Mouse (Mus musculus) MEL (cell line): ENCODE results near the gene Pnpla3. TPM values are rescaled to one million over a fixed set of nuclear protein-coding genes. Genes with fewer than 3 reads are reported as not detected.

Source experiments
- DNase-seq: peaks from one replicate; pipeline ENCODE4 v3.0.0; 2011; ENCODE audit warnings: low read depth, low spot score
- H3K27ac ChIP-seq: 2 replicates; pipeline ENCODE4 v1.5.1; 2012; ENCODE audit warnings: low read depth, mild to moderate bottlenecking, control low read depth, low read length, moderate library complexity; ENCODE audit not compliant: control insufficient read depth
- H3K27me3 ChIP-seq, 2 experiments: fragments of 150-350 bp in 1 of 2; sonication (generic) in 1 of 2; 2 replicates each; pipeline ENCODE4 v1.6.1; 2012; ENCODE audit warnings: low read length in 2 of 2, mild to moderate bottlenecking in 2 of 2, improper control_type of control experiment in 1 of 2, moderate library complexity in 1 of 2; ENCODE audit not compliant: insufficient read depth in 2 of 2, control insufficient read depth in 1 of 2
- H3K36me3 ChIP-seq, 2 experiments: 2 replicates each; pipeline ENCODE4 v1.6.1; 2012 to 2014; ENCODE audit warnings: low read length in 2 of 2, improper control_type of control experiment in 1 of 2, inconsistent platforms in 1 of 2, mild to moderate bottlenecking in 1 of 2; ENCODE audit not compliant: insufficient read depth in 2 of 2, control insufficient read depth in 1 of 2
- H3K4me1 ChIP-seq, 2 experiments: fragments of 150-350 bp in 1 of 2; sonication (generic) in 1 of 2; 2 replicates each; pipeline ENCODE4 v1.6.1; 2012; ENCODE audit warnings: low read length in 2 of 2, improper control_type of control experiment in 1 of 2, mild to moderate bottlenecking in 1 of 2; ENCODE audit not compliant: insufficient read depth in 2 of 2, control insufficient read depth in 1 of 2
- H3K4me3 ChIP-seq, 2 experiments: fragments of 150-350 bp in 1 of 2; sonication (generic) in 1 of 2; 2 replicates each; pipeline ENCODE4 v1.5.1; 2012; ENCODE audit warnings: low read depth in 2 of 2, low read length in 2 of 2, mild to moderate bottlenecking in 2 of 2, moderate library complexity in 2 of 2, control low read depth in 1 of 2, improper control_type of control experiment in 1 of 2; ENCODE audit not compliant: control insufficient read depth in 1 of 2, insufficient read depth in 1 of 2
- H3K79me2 ChIP-seq: 2 replicates; pipeline ENCODE4 v1.6.1; 2012; ENCODE audit warnings: mild to moderate bottlenecking, low read length, moderate library complexity; ENCODE audit not compliant: control insufficient read depth, poor library complexity, insufficient read depth
- H3K9ac ChIP-seq: 2 replicates; pipeline ENCODE4 v1.6.1; 2012; ENCODE audit warnings: low read depth, mild to moderate bottlenecking, control low read depth, low read length, moderate library complexity; ENCODE audit not compliant: control insufficient read depth, poor library complexity, severe bottlenecking
- H3K9me3 ChIP-seq: fragments of 150-350 bp; sonication (generic); replicated peaks from 2 replicates; pipeline ENCODE4 v1.6.1; 2012; ENCODE audit warnings: mild to moderate bottlenecking, low read length, improper control_type of control experiment, moderate library complexity; ENCODE audit not compliant: insufficient read depth
- BHLHE40 ChIP-seq: IDR thresholded peaks from 2 replicates; pipeline ENCODE4 v1.6.1; 2012; ENCODE audit warnings: low read depth, mild to moderate bottlenecking, inconsistent platforms, low read length, improper control_type of control experiment, borderline replicate concordance
- CHD1 ChIP-seq: IDR thresholded peaks from 2 replicates; pipeline ENCODE4 v1.6.1; 2012; ENCODE audit warnings: low read depth, mild to moderate bottlenecking, inconsistent platforms, low read length, improper control_type of control experiment
- CTCF ChIP-seq, 3 experiments: IDR thresholded peaks in 2 of 3; conservative IDR thresholded peaks in 1 of 3; 2 replicates each; pipeline ENCODE4 v1.5.1; 2011 to 2012; ENCODE audit warnings: low read length in 3 of 3, low read depth in 2 of 3, mild to moderate bottlenecking in 2 of 3, improper control_type of control experiment in 1 of 3, inconsistent platforms in 1 of 3, mixed read lengths in 1 of 3, moderate library complexity in 1 of 3; ENCODE audit not compliant: control insufficient read depth in 1 of 3, insufficient read depth in 1 of 3, poor library complexity in 1 of 3, severe bottlenecking in 1 of 3
- GABPA ChIP-seq: IDR thresholded peaks from 2 replicates; pipeline ENCODE4 v1.6.1; 2012; ENCODE audit warnings: low read depth, mild to moderate bottlenecking, inconsistent platforms, low read length, improper control_type of control experiment, moderate library complexity
- GATA1 ChIP-seq: IDR thresholded peaks from 2 replicates; pipeline ENCODE4 v1.6.1; 2011; ENCODE audit warnings: low read depth, low read length, improper control_type of control experiment
- HCFC1 ChIP-seq: IDR thresholded peaks from 2 replicates; pipeline ENCODE4 v1.6.1; 2012; ENCODE audit warnings: low read depth, mild to moderate bottlenecking, inconsistent platforms, low read length, improper control_type of control experiment, moderate library complexity
- JUND ChIP-seq: IDR thresholded peaks from 2 replicates; pipeline ENCODE4 v1.6.1; 2011; ENCODE audit warnings: low read depth, mild to moderate bottlenecking, improper control_type of control experiment, low read length
- KAT2A ChIP-seq: conservative IDR thresholded peaks from 2 replicates; pipeline ENCODE4 v1.6.1; 2012; ENCODE audit warnings: low read depth, low read length, improper control_type of control experiment, inconsistent platforms
- MAX ChIP-seq: IDR thresholded peaks from 2 replicates; pipeline ENCODE4 v1.6.1; 2011; ENCODE audit warnings: low read length, improper control_type of control experiment
- MXI1 ChIP-seq: IDR thresholded peaks from 2 replicates; pipeline ENCODE4 v1.6.1; 2011; ENCODE audit warnings: mild to moderate bottlenecking, low read depth, low read length, improper control_type of control experiment
- MYC ChIP-seq: IDR thresholded peaks from 2 replicates; pipeline ENCODE4 v1.6.1; 2011; ENCODE audit warnings: low read depth, mild to moderate bottlenecking, low read length, improper control_type of control experiment, moderate library complexity
- NELFE ChIP-seq: IDR thresholded peaks from 2 replicates; pipeline ENCODE4 v1.6.1; 2011; ENCODE audit warnings: low read depth, low read length, improper control_type of control experiment
- POLR2A ChIP-seq, 2 experiments: IDR thresholded peaks; 2 replicates each; pipeline ENCODE4 v1.6.1; 2011 to 2012; ENCODE audit warnings: low read length in 2 of 2, mild to moderate bottlenecking in 2 of 2, control low read depth in 1 of 2, improper control_type of control experiment in 1 of 2, low read depth in 1 of 2, moderate library complexity in 1 of 2; ENCODE audit not compliant: control insufficient read depth in 1 of 2, insufficient read depth in 1 of 2, poor library complexity in 1 of 2
- RCOR1 ChIP-seq: IDR thresholded peaks from 2 replicates; pipeline ENCODE4 v1.6.1; 2012; ENCODE audit warnings: low read depth, mild to moderate bottlenecking, inconsistent platforms, low read length, improper control_type of control experiment
- SIN3A ChIP-seq: IDR thresholded peaks from 2 replicates; pipeline ENCODE4 v1.6.1; 2012; ENCODE audit warnings: low read length, improper control_type of control experiment, inconsistent platforms
- SMC3 ChIP-seq: IDR thresholded peaks from 2 replicates; pipeline ENCODE4 v1.6.1; 2011; ENCODE audit warnings: low read depth, low read length, improper control_type of control experiment
- TBP ChIP-seq: IDR thresholded peaks from 2 replicates; pipeline ENCODE4 v1.8.0; 2011; ENCODE audit warnings: low read depth, low read length, improper control_type of control experiment
- UBTF ChIP-seq: IDR thresholded peaks from 2 replicates; pipeline ENCODE4 v1.6.1; 2012; ENCODE audit warnings: low read depth, mild to moderate bottlenecking, inconsistent platforms, low read length, improper control_type of control experiment, moderate library complexity, borderline replicate concordance; ENCODE audit not compliant: insufficient read depth
- USF1 ChIP-seq: IDR thresholded peaks from 2 replicates; pipeline ENCODE4 v1.6.1; 2014; ENCODE audit warnings: low read depth, mild to moderate bottlenecking, inconsistent platforms, low read length, improper control_type of control experiment, moderate library complexity
- ZC3H11A ChIP-seq: IDR thresholded peaks from 2 replicates; pipeline ENCODE4 v1.6.1; 2012; ENCODE audit warnings: low read depth, mild to moderate bottlenecking, inconsistent platforms, low read length, improper control_type of control experiment
- polyA plus RNA-seq, 2 experiments: library from polyadenylated mRNA; stranded (reverse) in 1 of 2; unstranded in 1 of 2; fragments of >175 nt in 1 of 2; fragments of >200 nt in 1 of 2; gene quantifications; 2 replicates each; pipeline versions ENCODE4 v1.2.1 to v1.2.4; 2012; ENCODE audit warnings: low replicate concordance in 2 of 2, low read depth in 1 of 2; ENCODE audit not compliant: insufficient read length in 2 of 2, insufficient read depth in 1 of 2, missing spikeins in 1 of 2
- total RNA-seq: library from RNA; depleted of rRNA; stranded (reverse); fragments of 300-350 nt; gene quantifications from 2 replicates; pipeline ENCODE4 v1.2.3, GENCODE M21; 2012

Gene Pnpla3
- total and polyA plus RNA-seq, 3 experiments = not detected

GRCm38 (mm10) chr15:84231721-84232561 is 64.3 kb downstream of the Pnpla3 start, which contains the start of gene Parvb:
TSS of gene Parvb (plus strand) at chr15:84232043.
- DNase-seq = peak; percentile 65
- TF ChIP-seq RCOR1 (no peak), MXI1 (peak; percentile 39), UBTF (no peak), CTCF (IDR thresholded peaks at IDR 0.05 in 2 of 3, conservative IDR thresholded peaks at IDR 0.05 in 1 of 3; ENCODE audit: control insufficient read depth in 1 of 3, insufficient read depth in 1 of 3, low read depth in 2 of 3, low read length in 3 of 3, poor library complexity in 1 of 3, severe bottlenecking in 1 of 3) (no peak), GABPA (no peak), ZC3H11A (no peak), POLR2A (IDR thresholded peaks at IDR 0.05; ENCODE audit: control insufficient read depth in 1 of 2, insufficient read depth in 1 of 2, low read depth in 1 of 2, low read length in 2 of 2, poor library complexity in 1 of 2) (peak; percentile 10 to 40; a peak in 1 of 4 replicates), MYC (no peak), JUND (no peak), MAX (no peak), SMC3 (no peak), SIN3A (0 out of 2 replicates have a peak, but pooled peaks have one; percentile 22)
- peak within 1 kb of the TSS; percentile 92 for H3K27ac ChIP-seq
- peak within 1 kb of the TSS; percentile 67 to 89 for H3K4me3 ChIP-seq
- peaks cover 20% of the 10 kb centered on the region for H3K79me2 ChIP-seq
- H3K9me3 ChIP-seq = no peaks in the 10 kb centered on the region
- H3K27me3 ChIP-seq = no peaks in the 10 kb centered on the region
- H3K36me3 ChIP-seq = peaks cover 0 to 11% of the 10 kb centered on the region in 2 experiments; a peak in 2 of 4 replicates
- peak within 1 kb of the TSS; percentile 74 for H3K9ac ChIP-seq
- peaks cover 0 to 21% of the 10 kb centered on the region in 2 experiments; a peak in 2 of 4 replicates for H3K4me1 ChIP-seq

- H3K4me1 ChIP-seq = peaks cover 0 to 21% of the 10 kb centered on the region in 2 experiments; a peak in 2 of 4 replicates
- H3K9ac ChIP-seq = peak overlapping the region; percentile 45
- peaks cover 0 to 11% of the 10 kb centered on the region in 2 experiments; a peak in 2 of 4 replicates for H3K36me3 ChIP-seq
- TF ChIP-seq CHD1 (no peak), GABPA (no peak), GATA1 (no peak), BHLHE40 (no peak), TBP (no peak), HCFC1 (no peak), MXI1 (no peak), MYC (no peak), USF1 (no peak), JUND (no peak), UBTF (no peak), SMC3 (no peak), NELFE (no peak), KAT2A (no peak)
- H3K79me2 ChIP-seq = peaks cover 22% of the 10 kb centered on the region
- no peak for DNase-seq
- peak overlapping the region; percentile 42 to 67 for H3K4me3 ChIP-seq
- no peaks in the 10 kb centered on the region for H3K27me3 ChIP-seq
- H3K27ac ChIP-seq = no peak overlapping the region; the same call in 1 of the 2 replicates
- H3K9me3 ChIP-seq = no peaks in the 10 kb centered on the region
Measured at GRCm38 (mm10) chr15:84232609-84233008, 65.0 kb downstream of the Pnpla3 start.
